In genomic region chr10:70060021-70060688, GRCm38 (mm10) we compare ENCODE assay signal across 8 mouse cellular contexts. TPM values are rescaled to one million over a fixed set of nuclear protein-coding genes. Genes with fewer than 3 reads are reported as not detected.
DNase-seq lines count a peak whose midpoint lies in the region; ATAC-seq and TF ChIP-seq lines count a peak whose summit lies in the region.

No protein-coding gene starts in this region.

- TF ChIP-seq CTCF in lung, embryonic 14.5 days (IDR thresholded peaks at IDR 0.05; ENCODE audit: low read depth), result no peak
- no peak for TF ChIP-seq CTCF in lung, adult 2 months (IDR thresholded peaks at IDR 0.05; ENCODE audit: insufficient read depth, low read length)
- TF ChIP-seq CTCF in liver, postnatal 0 days (IDR thresholded peaks at IDR 0.05; ENCODE audit: low read depth), result no peak

- peak overlapping the region; percentile 23; the same call in 1 of the 2 replicates for H3K4me2 ChIP-seq in lung, embryonic 14.5 days
- H3K4me2 ChIP-seq in liver, postnatal 0 days (ENCODE audit: low read depth, low read length), result no peak overlapping the region

- no peak for ATAC-seq in lung, embryonic 14.5 days (ENCODE audit: insufficient read depth)
- ATAC-seq in megakaryocyte-erythroid progenitor cell, adult 5-6 weeks (replicated peaks; ENCODE audit: low FRiP score, low TSS enrichment, poor library complexity, severe bottlenecking), result no peak
- ATAC-seq in liver, postnatal 0 days, result no peak

- TF ChIP-seq EP300 in liver, postnatal 0 days (IDR thresholded peaks at IDR 0.05; ENCODE audit: low read depth), result no peak

- no peak overlapping the region for H3K4me3 ChIP-seq in lung, embryonic 14.5 days (ENCODE audit: low read depth, low read length)
- H3K4me3 ChIP-seq in lung, adult 2 months (replicated peaks; ENCODE audit: extremely low read depth, low read depth, low read length), result no peak overlapping the region
- H3K4me3 ChIP-seq in liver, postnatal 0 days (ENCODE audit: low read depth, low read length), result no peak overlapping the region

- TF ChIP-seq POLR2A in lung, adult 2 months (IDR thresholded peaks at IDR 0.05; ENCODE audit: borderline replicate concordance, extremely low read depth, low read depth, low read length), result no peak

- no peak overlapping the region for H3K9ac ChIP-seq in lung, embryonic 14.5 days
- no peak overlapping the region for H3K9ac ChIP-seq in liver, postnatal 0 days (replicated peaks)

- H3K27ac ChIP-seq in lung, embryonic 14.5 days (ENCODE audit: low read depth), result 0 out of 2 replicates have a peak overlapping the region, but pooled peaks have one; percentile 24
- no peak overlapping the region for H3K27ac ChIP-seq in liver, postnatal 0 days (ENCODE audit: low read depth)

- no peaks in the 10 kb centered on the region for H3K27me3 ChIP-seq in lung, embryonic 14.5 days (ENCODE audit: insufficient read depth, low read length)
- no peaks in the 10 kb centered on the region for H3K27me3 ChIP-seq in liver, postnatal 0 days (ENCODE audit: insufficient read depth, low read length)

- no peaks in the 10 kb centered on the region for H3K36me3 ChIP-seq in lung, embryonic 14.5 days (ENCODE audit: insufficient read depth)
- no peaks in the 10 kb centered on the region for H3K36me3 ChIP-seq in liver, postnatal 0 days (replicated peaks; ENCODE audit: insufficient read depth, low read length)

- no peaks in the 10 kb centered on the region for H3K9me3 ChIP-seq in lung, embryonic 14.5 days (ENCODE audit: low read depth, low read length)
- H3K9me3 ChIP-seq in liver, postnatal 0 days (ENCODE audit: low read length), result no peaks in the 10 kb centered on the region

- peaks cover 6% of the 10 kb centered on the region for H3K4me1 ChIP-seq in lung, embryonic 14.5 days (ENCODE audit: insufficient read depth)
- no peaks in the 10 kb centered on the region for H3K4me1 ChIP-seq in lung, adult 2 months (ENCODE audit: control insufficient read depth, insufficient read depth, low read length)
- no peaks in the 10 kb centered on the region for H3K4me1 ChIP-seq in liver, postnatal 0 days (ENCODE audit: insufficient read depth)

- DNase-seq in lung, embryonic 14.5 days, result peak; percentile 46
- DNase-seq in lung, adult 2 months, result no peak
- DNase-seq in gastrocnemius, adult 18-20 months (ENCODE audit: low spot score), result peak; percentile 83
- DNase-seq in kidney, postnatal 25 days, result peak; percentile 27 to 47
- DNase-seq in lung, postnatal 14 days, result peak; percentile 30
- no peak for DNase-seq in adipocyte (ENCODE audit: low spot score)
- DNase-seq in liver, postnatal 0 days, result no peak

- WGBS in lung, embryonic 14.5 days, result 46% methylated on average over 19 of the region's 19 CpGs
- WGBS in lung, adult 2 months, result 51% methylated on average over 19 of the region's 19 CpGs
- WGBS in liver, postnatal 0 days (ENCODE audit: insufficient replicate concordance), result 78% methylated on average over 19 of the region's 19 CpGs

RNA-seq across cellular contexts. Expression of gene Ccdc6, which starts 36.8 kb away (rescaled TPM):
- polyA plus RNA-seq in lung, embryonic 14.5 days (2014; fragmentation: Nextera tagmentation; extraction: Ambion mirVana), result 21.9 TPM in 2 replicates
- polyA plus RNA-seq in lung, adult 2 months (2012; rRNA removed), result 19.1 and 22.2 TPM in 2 replicates
- 100 to 1,000 TPM in 1 of 2 experiments, 10 to 100 TPM in 1; 87.0 to 114 TPM for total RNA-seq in gastrocnemius, adult 18-20 months (2021)
- total RNA-seq in megakaryocyte-erythroid progenitor cell, adult 5-6 weeks (2014; fragmentation: Nextera tagmentation), result 48.6 and 59.4 TPM in 2 replicates
- total RNA-seq in megakaryocyte-erythroid progenitor cell, adult 5-6 weeks (2017), result 22.7 and 29.6 TPM in 2 replicates
- 5.5 and 6.3 TPM in 2 replicates for polyA plus RNA-seq in liver, postnatal 0 days (2015; fragmentation: Nextera tagmentation; extraction: Ambion mirVana)

Comparison
In these comparisons a context has a peak if more than half of its experiments do, and no peak if none do; other contexts are left out.
1. DNase-seq: peak in lung, embryonic 14.5 days (single experiment), gastrocnemius, adult 18-20 months (single experiment), kidney, postnatal 25 days (2 of 2) and lung, postnatal 14 days (single experiment); none in lung, adult 2 months (single experiment), adipocyte (single experiment) and liver, postnatal 0 days (single experiment).